Mouse (Mus musculus): Measurements from ENCODE around the gene Gm27021. TPM values are rescaled to one million over a fixed set of nuclear protein-coding genes. Genes with fewer than 3 reads are reported as not detected.
A peak's percentile ranks its signal among the peaks of the same experiment; 100 is the strongest.

The Gm27021 gene
- polyA plus RNA-seq (2015; fragmentation: Nextera tagmentation; extraction: Ambion mirVana): 2.1 and 4.7 TPM in 2 replicates

- H3K4me3 ChIP-seq (ENCODE audit: low read depth, low read length): peak within 1 kb of the TSS; percentile 91
- peak; percentile 28; the same call in 1 of the 2 replicates for TF ChIP-seq CTCF (IDR thresholded peaks at IDR 0.05; ENCODE audit: low read depth)
- no peak for TF ChIP-seq EP300 (optimal IDR thresholded peaks at IDR 0.05)
- under 1% methylated on average over 60 of the region's 105 CpGs for WGBS
- peak within 1 kb of the TSS; percentile 91 for H3K4me2 ChIP-seq (replicated peaks; ENCODE audit: low read depth)
- DNase-seq (ENCODE audit: low spot score) (peak; percentile 98), ATAC-seq (ENCODE audit: low FRiP score, low TSS enrichment) (peak; percentile 93)
- no peaks in the 10 kb centered on the region for H3K27me3 ChIP-seq (ENCODE audit: control insufficient read depth, insufficient read depth, low read length)
- peak within 1 kb of the TSS; percentile 97 for H3K9ac ChIP-seq (ENCODE audit: low read length)
- peaks cover 8% of the 10 kb centered on the region for H3K4me1 ChIP-seq (replicated peaks; ENCODE audit: control insufficient read depth, insufficient read depth)
- peaks cover 3% of the 10 kb centered on the region for H3K36me3 ChIP-seq (ENCODE audit: control insufficient read depth, insufficient read depth, low read length)
- no peaks in the 10 kb centered on the region for H3K9me3 ChIP-seq (ENCODE audit: control insufficient read depth, low read length)
- peak within 1 kb of the TSS; percentile 91 for H3K27ac ChIP-seq (replicated peaks)
Measured at GRCm38 (mm10) chr8:120667561-120668373, at the start of gene Gm27021, which contains the start of gene Cox4i1. Gm27021 (minus strand) TSS chr8:120668079. Cox4i1 (plus strand) TSS chr8:120668222.

- ATAC-seq (ENCODE audit: low FRiP score, low TSS enrichment): peak; percentile 81
- Histone ChIP-seq H3K9ac (ENCODE audit: low read length) (no peak overlapping the region), H3K4me2 (replicated peaks; ENCODE audit: low read depth) (no peak overlapping the region), H3K27me3 (ENCODE audit: control insufficient read depth, insufficient read depth, low read length) (no peaks in the 10 kb centered on the region), H3K36me3 (ENCODE audit: control insufficient read depth, insufficient read depth, low read length) (no peaks in the 10 kb centered on the region), H3K4me3 (ENCODE audit: low read depth, low read length) (no peak overlapping the region), H3K27ac (replicated peaks) (no peak overlapping the region), H3K4me1 (replicated peaks; ENCODE audit: control insufficient read depth, insufficient read depth) (no peaks in the 10 kb centered on the region), H3K9me3 (ENCODE audit: control insufficient read depth, low read length) (no peaks in the 10 kb centered on the region)
- 71% methylated on average over 15 of the region's 15 CpGs for WGBS
- peak; percentile 49 for DNase-seq (ENCODE audit: low spot score)
- no peak for TF ChIP-seq CTCF (IDR thresholded peaks at IDR 0.05; ENCODE audit: low read depth)
Measured at GRCm38 (mm10) chr8:120715996-120716680, 48.3 kb upstream of the Gm27021 start.

GRCm38 (mm10) chr8:120715200-120715599 is 47.3 kb upstream of the Gm27021 start:
- no peaks in the 10 kb centered on the region for H3K27me3 ChIP-seq (ENCODE audit: control insufficient read depth, insufficient read depth, low read length)
- no peak overlapping the region for H3K4me2 ChIP-seq (replicated peaks; ENCODE audit: low read depth)
- DNase-seq (ENCODE audit: low spot score) (no peak), ATAC-seq (ENCODE audit: low FRiP score, low TSS enrichment) (no peak)
- H3K36me3 ChIP-seq (ENCODE audit: control insufficient read depth, insufficient read depth, low read length): no peaks in the 10 kb centered on the region
- H3K27ac ChIP-seq (replicated peaks): no peak overlapping the region
- H3K4me1 ChIP-seq (replicated peaks; ENCODE audit: control insufficient read depth, insufficient read depth): no peaks in the 10 kb centered on the region
- WGBS: 73% methylated on average over 6 of the region's 6 CpGs
- H3K9ac ChIP-seq (ENCODE audit: low read length): no peak overlapping the region
- TF ChIP-seq EP300 (optimal IDR thresholded peaks at IDR 0.05) (no peak), CTCF (IDR thresholded peaks at IDR 0.05; ENCODE audit: low read depth) (no peak)
- no peak overlapping the region for H3K4me3 ChIP-seq (ENCODE audit: low read depth, low read length)
- H3K9me3 ChIP-seq (ENCODE audit: control insufficient read depth, low read length): no peaks in the 10 kb centered on the region

- Histone ChIP-seq H3K9me3 (ENCODE audit: control insufficient read depth, low read length) (no peaks in the 10 kb centered on the region), H3K4me1 (replicated peaks; ENCODE audit: control insufficient read depth, insufficient read depth) (no peaks in the 10 kb centered on the region), H3K9ac (ENCODE audit: low read length) (no peak overlapping the region), H3K4me3 (ENCODE audit: low read depth, low read length) (no peak overlapping the region), H3K36me3 (ENCODE audit: control insufficient read depth, insufficient read depth, low read length) (no peaks in the 10 kb centered on the region), H3K27me3 (ENCODE audit: control insufficient read depth, insufficient read depth, low read length) (no peaks in the 10 kb centered on the region), H3K4me2 (replicated peaks; ENCODE audit: low read depth) (no peak overlapping the region), H3K27ac (replicated peaks) (no peak overlapping the region)
- 60% methylated on average over 10 of the region's 10 CpGs for WGBS
- no peak for TF ChIP-seq EP300 (optimal IDR thresholded peaks at IDR 0.05)
- TF ChIP-seq CTCF (IDR thresholded peaks at IDR 0.05; ENCODE audit: low read depth): no peak
- DNase-seq (ENCODE audit: low spot score) (no peak), ATAC-seq (ENCODE audit: low FRiP score, low TSS enrichment) (no peak)
Measured at GRCm38 (mm10) chr8:120709176-120709575, 41.3 kb upstream of the Gm27021 start.

GRCm38 (mm10) chr8:120706193-120706592 is 38.3 kb upstream of the Gm27021 start:
- Histone ChIP-seq H3K36me3 (ENCODE audit: control insufficient read depth, insufficient read depth, low read length) (no peaks in the 10 kb centered on the region), H3K27me3 (ENCODE audit: control insufficient read depth, insufficient read depth, low read length) (no peaks in the 10 kb centered on the region), H3K4me2 (replicated peaks; ENCODE audit: low read depth) (no peak overlapping the region), H3K4me3 (ENCODE audit: low read depth, low read length) (no peak overlapping the region), H3K9me3 (ENCODE audit: control insufficient read depth, low read length) (no peaks in the 10 kb centered on the region), H3K9ac (ENCODE audit: low read length) (no peak overlapping the region), H3K27ac (replicated peaks) (no peak overlapping the region), H3K4me1 (replicated peaks; ENCODE audit: control insufficient read depth, insufficient read depth) (no peaks in the 10 kb centered on the region)
- 40% methylated on average over 3 of the region's 3 CpGs for WGBS
- no peak for DNase-seq (ENCODE audit: low spot score)
- no peak for ATAC-seq (ENCODE audit: low FRiP score, low TSS enrichment)
- TF ChIP-seq CTCF (IDR thresholded peaks at IDR 0.05; ENCODE audit: low read depth) (no peak), EP300 (optimal IDR thresholded peaks at IDR 0.05) (no peak)

GRCm38 (mm10) chr8:120705163-120705562 is 37.3 kb upstream of the Gm27021 start:
- Histone ChIP-seq H3K36me3 (ENCODE audit: control insufficient read depth, insufficient read depth, low read length) (no peaks in the 10 kb centered on the region), H3K4me3 (ENCODE audit: low read depth, low read length) (no peak overlapping the region), H3K9ac (ENCODE audit: low read length) (no peak overlapping the region), H3K27ac (replicated peaks) (no peak overlapping the region), H3K4me2 (replicated peaks; ENCODE audit: low read depth) (no peak overlapping the region), H3K9me3 (ENCODE audit: control insufficient read depth, low read length) (no peaks in the 10 kb centered on the region), H3K27me3 (ENCODE audit: control insufficient read depth, insufficient read depth, low read length) (no peaks in the 10 kb centered on the region), H3K4me1 (replicated peaks; ENCODE audit: control insufficient read depth, insufficient read depth) (no peaks in the 10 kb centered on the region)
- WGBS: 79% methylated on average over 15 of the region's 15 CpGs
- TF ChIP-seq EP300 (optimal IDR thresholded peaks at IDR 0.05) (no peak), CTCF (IDR thresholded peaks at IDR 0.05; ENCODE audit: low read depth) (no peak)
- no peak for DNase-seq (ENCODE audit: low spot score)
- ATAC-seq (ENCODE audit: low FRiP score, low TSS enrichment): no peak

All from stomach, postnatal 0 days (tissue).